Mouse (Mus musculus): ENCODE results near the gene Etv5. TPM values are rescaled to one million over a fixed set of nuclear protein-coding genes. Genes with fewer than 3 reads are reported as not detected.

Gene Etv5
- polyA plus RNA-seq, 1 experiment from 2014 or later, result 37.5 TPM

GRCm38 (mm10) chr16:22380981-22381380 lies 58.5 kb downstream of the Etv5 start:
- no peak for ATAC-seq (ENCODE audit: low read depth)
- no peak overlapping the region for H3K4me3 ChIP-seq (ENCODE audit: low read depth, low read length)

DNA sequence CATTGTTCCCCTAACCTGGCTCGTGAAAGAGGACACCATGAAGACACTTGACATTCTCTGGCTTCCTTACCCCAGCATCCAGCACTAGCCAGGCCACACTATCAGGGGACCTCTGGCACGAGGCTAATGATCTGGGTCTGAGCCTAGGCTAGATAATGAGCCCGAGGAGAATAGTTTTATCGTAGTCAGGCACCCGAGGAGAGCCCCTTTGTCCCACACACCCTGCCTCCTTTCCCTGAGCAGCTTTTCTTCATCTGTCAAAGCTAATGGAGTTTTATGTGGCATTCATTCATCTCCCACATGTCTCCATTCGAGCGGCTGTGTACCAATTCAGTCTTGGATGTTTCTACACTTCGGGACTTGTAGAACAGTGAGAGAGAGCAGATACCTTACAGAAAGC lies 59.5 kb downstream of the Etv5 start:
- 57% methylated on average over 8 of the region's 8 CpGs for WGBS
- DNase-seq (ENCODE audit: low spot score), result no peak
- no peak overlapping the region for H3K9ac ChIP-seq (ENCODE audit: low read depth, low read length)

More at GRCm38 (mm10) chr16:22380981-22381380, 58.5 kb downstream of the Etv5 start:
- Histone ChIP-seq H3K4me2 (ENCODE audit: low read depth, low read length) (no peak overlapping the region), H3K9me3 (ENCODE audit: control insufficient read depth, low read length) (no peaks in the 10 kb centered on the region), H3K4me1 (ENCODE audit: control insufficient read depth, insufficient read depth, low read length) (no peaks in the 10 kb centered on the region), H3K27me3 (replicated peaks; ENCODE audit: control insufficient read depth, insufficient read depth, low read length) (no peaks in the 10 kb centered on the region), H3K27ac (replicated peaks; ENCODE audit: low read depth, low read length) (no peak overlapping the region), H3K9ac (ENCODE audit: low read depth, low read length) (no peak overlapping the region), H3K36me3 (ENCODE audit: control insufficient read depth, insufficient read depth, low read length) (peaks cover 18% of the 10 kb centered on the region)
- 86% methylated on average over 8 of the region's 8 CpGs for WGBS
- no peak for DNase-seq (ENCODE audit: low spot score)

GRCm38 (mm10) chr16:22379342-22379741 lies 60.2 kb downstream of the Etv5 start:
- Histone ChIP-seq H3K27ac (replicated peaks; ENCODE audit: low read depth, low read length) (no peak overlapping the region), H3K9ac (ENCODE audit: low read depth, low read length) (no peak overlapping the region), H3K4me1 (ENCODE audit: control insufficient read depth, insufficient read depth, low read length) (no peaks in the 10 kb centered on the region), H3K27me3 (replicated peaks; ENCODE audit: control insufficient read depth, insufficient read depth, low read length) (no peaks in the 10 kb centered on the region), H3K9me3 (ENCODE audit: control insufficient read depth, low read length) (no peaks in the 10 kb centered on the region), H3K36me3 (ENCODE audit: control insufficient read depth, insufficient read depth, low read length) (peaks cover 5% of the 10 kb centered on the region), H3K4me2 (ENCODE audit: low read depth, low read length) (no peak overlapping the region), H3K4me3 (ENCODE audit: low read depth, low read length) (no peak overlapping the region)
- DNase-seq (ENCODE audit: low spot score) (no peak), ATAC-seq (ENCODE audit: low read depth) (no peak)
- WGBS, result 90% methylated on average over 4 of the region's 4 CpGs

More for the DNA sequence above, 59.5 kb downstream of the Etv5 start:
- H3K27ac ChIP-seq (replicated peaks; ENCODE audit: low read depth, low read length), result no peak overlapping the region
- no peak overlapping the region for H3K4me3 ChIP-seq (ENCODE audit: low read depth, low read length)
- H3K36me3 ChIP-seq (ENCODE audit: control insufficient read depth, insufficient read depth, low read length), result peaks cover 12% of the 10 kb centered on the region
- H3K4me1 ChIP-seq (ENCODE audit: control insufficient read depth, insufficient read depth, low read length), result no peaks in the 10 kb centered on the region
- no peaks in the 10 kb centered on the region for H3K9me3 ChIP-seq (ENCODE audit: control insufficient read depth, low read length)
- ATAC-seq (ENCODE audit: low read depth), result no peak
- H3K4me2 ChIP-seq (ENCODE audit: low read depth, low read length), result no peak overlapping the region
- no peaks in the 10 kb centered on the region for H3K27me3 ChIP-seq (replicated peaks; ENCODE audit: control insufficient read depth, insufficient read depth, low read length)

DNA sequence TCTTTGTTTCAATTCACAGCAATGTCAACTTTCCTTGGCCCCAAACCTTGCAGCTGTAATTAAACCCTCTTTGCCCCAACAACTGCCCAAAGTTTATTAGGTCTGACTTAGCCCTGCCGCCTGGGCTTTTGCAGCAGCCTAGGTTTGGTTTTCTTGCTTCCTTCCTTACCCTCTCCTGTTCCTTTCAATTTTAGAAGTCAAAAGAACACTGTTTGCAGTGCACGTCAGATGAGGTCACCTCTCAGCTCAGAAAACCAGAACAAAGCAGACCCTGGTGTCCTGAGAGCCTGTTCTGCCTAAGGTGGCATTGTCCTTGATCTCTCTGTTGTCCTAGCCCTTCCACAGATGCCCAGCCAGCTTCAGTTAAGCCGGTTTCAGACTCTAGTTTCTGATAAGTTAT lies 61.8 kb downstream of the Etv5 start:
- Histone ChIP-seq H3K27me3 (replicated peaks; ENCODE audit: control insufficient read depth, insufficient read depth, low read length) (no peaks in the 10 kb centered on the region), H3K9ac (ENCODE audit: low read depth, low read length) (no peak overlapping the region), H3K4me3 (ENCODE audit: low read depth, low read length) (no peak overlapping the region), H3K9me3 (ENCODE audit: control insufficient read depth, low read length) (no peaks in the 10 kb centered on the region), H3K27ac (replicated peaks; ENCODE audit: low read depth, low read length) (no peak overlapping the region; the same call in 1 of the 2 replicates), H3K36me3 (ENCODE audit: control insufficient read depth, insufficient read depth, low read length) (no peaks in the 10 kb centered on the region), H3K4me2 (ENCODE audit: low read depth, low read length) (no peak overlapping the region), H3K4me1 (ENCODE audit: control insufficient read depth, insufficient read depth, low read length) (no peaks in the 10 kb centered on the region)
- no peak for DNase-seq (ENCODE audit: low spot score)
- no peak for ATAC-seq (ENCODE audit: low read depth)
- 54% methylated on average over 3 of the region's 3 CpGs for WGBS

DNA sequence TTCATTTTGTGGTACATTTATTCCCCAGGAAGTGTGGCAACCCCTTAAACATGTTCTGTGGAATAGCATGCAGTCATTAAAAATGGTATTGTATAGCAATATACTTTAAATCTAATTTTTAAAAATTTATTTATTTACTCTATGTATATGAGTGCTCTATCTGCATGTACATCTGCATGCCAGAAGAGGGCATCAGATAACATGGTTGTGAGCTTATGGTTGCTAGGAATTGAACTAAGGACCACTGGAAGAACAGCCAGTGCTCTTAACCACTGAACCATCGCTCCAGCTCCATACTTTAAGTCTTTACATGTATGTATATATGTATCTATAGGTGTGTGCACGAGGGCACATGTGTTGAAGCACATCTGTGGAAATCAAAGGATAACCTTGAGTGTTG lies 64.6 kb downstream of the Etv5 start:
- no peak for ATAC-seq (ENCODE audit: low read depth)
- DNase-seq (ENCODE audit: low spot score), result no peak
- Histone ChIP-seq H3K27me3 (replicated peaks; ENCODE audit: control insufficient read depth, insufficient read depth, low read length) (no peaks in the 10 kb centered on the region), H3K4me3 (ENCODE audit: low read depth, low read length) (no peak overlapping the region), H3K36me3 (ENCODE audit: control insufficient read depth, insufficient read depth, low read length) (no peaks in the 10 kb centered on the region), H3K9ac (ENCODE audit: low read depth, low read length) (no peak overlapping the region), H3K9me3 (ENCODE audit: control insufficient read depth, low read length) (no peaks in the 10 kb centered on the region), H3K4me1 (ENCODE audit: control insufficient read depth, insufficient read depth, low read length) (no peaks in the 10 kb centered on the region), H3K27ac (replicated peaks; ENCODE audit: low read depth, low read length) (no peak overlapping the region), H3K4me2 (ENCODE audit: low read depth, low read length) (no peak overlapping the region)
- 73% methylated on average over 2 of the region's 2 CpGs for WGBS

DNA sequence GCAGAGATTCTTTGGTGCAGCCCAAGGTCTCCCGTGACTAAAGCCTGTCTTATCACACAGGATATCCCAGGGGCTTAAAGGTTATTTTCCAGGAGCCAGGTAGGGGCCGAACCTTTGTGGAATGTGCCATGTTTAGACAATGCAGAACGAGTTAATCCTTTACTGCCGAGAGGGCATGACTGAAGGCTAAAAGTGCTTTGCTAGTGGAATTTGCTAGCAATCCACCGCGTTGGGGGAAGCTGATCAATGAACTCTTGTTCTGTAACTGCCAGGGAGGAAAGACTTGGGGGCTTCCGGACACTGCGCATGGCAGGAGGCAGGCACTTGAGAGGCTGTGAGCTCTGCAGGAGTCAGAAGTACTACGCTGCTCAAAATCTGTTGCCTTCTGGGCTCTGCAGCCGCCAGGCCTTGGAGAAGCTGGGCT lies 66.8 kb downstream of the Etv5 start:
- WGBS, result 8% methylated on average over 10 of the region's 10 CpGs
- H3K27ac ChIP-seq (replicated peaks; ENCODE audit: low read depth, low read length), result no peak overlapping the region
- ATAC-seq (ENCODE audit: low read depth), result 0 out of 2 replicates have a peak, but pooled peaks have one; percentile 41

DNA sequence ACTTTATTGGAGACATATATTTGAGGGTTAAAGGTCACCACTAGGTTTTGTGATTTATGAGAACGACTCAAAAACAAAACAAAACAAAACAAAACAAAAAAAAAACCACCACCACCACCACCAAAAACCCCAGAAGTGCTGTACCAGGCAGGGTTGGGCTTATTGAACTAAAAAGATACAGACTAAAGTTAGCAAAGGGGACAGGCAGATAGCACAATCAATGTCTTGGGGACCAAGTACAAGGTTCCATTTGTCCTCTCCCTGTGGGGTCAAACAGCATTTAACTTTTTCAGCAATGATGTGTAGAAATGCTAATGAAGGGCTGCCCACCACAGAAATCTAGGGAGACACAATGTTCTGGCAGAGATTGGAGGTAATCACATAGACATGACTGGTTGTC lies 67.3 kb downstream of the Etv5 start:
- no peak overlapping the region for H3K4me2 ChIP-seq (ENCODE audit: low read depth, low read length)
- no peaks in the 10 kb centered on the region for H3K36me3 ChIP-seq (ENCODE audit: control insufficient read depth, insufficient read depth, low read length)
- H3K4me3 ChIP-seq (ENCODE audit: low read depth, low read length), result no peak overlapping the region
- no peak overlapping the region for H3K9ac ChIP-seq (ENCODE audit: low read depth, low read length)
- H3K9me3 ChIP-seq (ENCODE audit: control insufficient read depth, low read length), result no peaks in the 10 kb centered on the region
- ATAC-seq (ENCODE audit: low read depth) (no peak), DNase-seq (ENCODE audit: low spot score) (no peak)
- H3K27me3 ChIP-seq (replicated peaks; ENCODE audit: control insufficient read depth, insufficient read depth, low read length), result no peaks in the 10 kb centered on the region
- WGBS, result 68% methylated on average over 1 of the region's 1 CpGs
- H3K27ac ChIP-seq (replicated peaks; ENCODE audit: low read depth, low read length), result no peak overlapping the region
- H3K4me1 ChIP-seq (ENCODE audit: control insufficient read depth, insufficient read depth, low read length), result no peaks in the 10 kb centered on the region

More for the DNA sequence above, 66.8 kb downstream of the Etv5 start:
- no peak overlapping the region for H3K4me2 ChIP-seq (ENCODE audit: low read depth, low read length)
- no peaks in the 10 kb centered on the region for H3K27me3 ChIP-seq (replicated peaks; ENCODE audit: control insufficient read depth, insufficient read depth, low read length)
- H3K9ac ChIP-seq (ENCODE audit: low read depth, low read length), result no peak overlapping the region
- peak; percentile 29 for DNase-seq (ENCODE audit: low spot score)
- H3K9me3 ChIP-seq (ENCODE audit: control insufficient read depth, low read length), result no peaks in the 10 kb centered on the region
- no peaks in the 10 kb centered on the region for H3K36me3 ChIP-seq (ENCODE audit: control insufficient read depth, insufficient read depth, low read length)
- no peaks in the 10 kb centered on the region for H3K4me1 ChIP-seq (ENCODE audit: control insufficient read depth, insufficient read depth, low read length)
- H3K4me3 ChIP-seq (ENCODE audit: low read depth, low read length), result no peak overlapping the region

DNA sequence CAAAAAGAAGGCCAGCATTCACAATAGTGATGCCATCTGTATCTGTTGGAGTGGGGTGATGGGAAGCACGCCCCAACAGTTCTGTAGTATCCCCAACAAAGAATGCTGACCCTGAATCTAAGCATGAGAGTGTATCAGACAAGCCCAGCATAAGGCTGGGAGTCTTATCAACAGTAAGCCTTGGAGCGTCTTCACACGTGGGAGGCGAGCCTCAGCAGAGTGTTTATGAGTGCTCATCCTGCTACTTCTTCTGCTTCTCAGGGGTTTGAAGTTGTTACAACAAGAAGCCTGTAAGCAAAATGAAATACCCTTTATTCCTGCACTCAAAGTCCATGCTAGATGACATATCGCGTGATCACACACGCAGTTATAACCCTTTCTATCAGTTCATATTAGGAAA lies 72.4 kb downstream of the Etv5 start:
- no peak for DNase-seq (ENCODE audit: low spot score)
- no peak overlapping the region for H3K4me3 ChIP-seq (ENCODE audit: low read depth, low read length)
- H3K27ac ChIP-seq (replicated peaks; ENCODE audit: low read depth, low read length), result no peak overlapping the region
- H3K36me3 ChIP-seq (ENCODE audit: control insufficient read depth, insufficient read depth, low read length), result no peaks in the 10 kb centered on the region
- no peak overlapping the region for H3K4me2 ChIP-seq (ENCODE audit: low read depth, low read length)
- no peaks in the 10 kb centered on the region for H3K9me3 ChIP-seq (ENCODE audit: control insufficient read depth, low read length)
- no peaks in the 10 kb centered on the region for H3K27me3 ChIP-seq (replicated peaks; ENCODE audit: control insufficient read depth, insufficient read depth, low read length)
- no peak for ATAC-seq (ENCODE audit: low read depth)
- H3K4me1 ChIP-seq (ENCODE audit: control insufficient read depth, insufficient read depth, low read length), result no peaks in the 10 kb centered on the region
- H3K9ac ChIP-seq (ENCODE audit: low read depth, low read length), result no peak overlapping the region
- 93% methylated on average over 7 of the region's 7 CpGs for WGBS

GRCm38 (mm10) chr16:22366040-22366439 lies 73.5 kb downstream of the Etv5 start:
- 69% methylated on average over 7 of the region's 7 CpGs for WGBS
- Histone ChIP-seq H3K9ac (ENCODE audit: low read depth, low read length) (no peak overlapping the region), H3K4me1 (ENCODE audit: control insufficient read depth, insufficient read depth, low read length) (no peaks in the 10 kb centered on the region), H3K4me2 (ENCODE audit: low read depth, low read length) (no peak overlapping the region), H3K4me3 (ENCODE audit: low read depth, low read length) (no peak overlapping the region), H3K36me3 (ENCODE audit: control insufficient read depth, insufficient read depth, low read length) (no peaks in the 10 kb centered on the region), H3K27ac (replicated peaks; ENCODE audit: low read depth, low read length) (no peak overlapping the region; the same call in 1 of the 2 replicates), H3K9me3 (ENCODE audit: control insufficient read depth, low read length) (no peaks in the 10 kb centered on the region), H3K27me3 (replicated peaks; ENCODE audit: control insufficient read depth, insufficient read depth, low read length) (no peaks in the 10 kb centered on the region)
- no peak for ATAC-seq (ENCODE audit: low read depth)
- DNase-seq (ENCODE audit: low spot score), result no peak

Measured in embryonic facial prominence, embryonic 14.5 days (tissue).